Mouse (Mus musculus): ENCODE results near the gene C5ar1. TPM values are rescaled to one million over a fixed set of nuclear protein-coding genes. Genes with fewer than 3 reads are reported as not detected.

Gene C5ar1
- total and polyA plus RNA-seq, 3 experiments, result not detected

- no peak for TF ChIP-seq MYB (IDR thresholded peaks at IDR 0.05; ENCODE audit: low read depth, low read length)
Observed at GRCm38 (mm10) chr7:16295321-16295900, 36.1 kb upstream of the C5ar1 start (continued).

- Histone ChIP-seq H3K4me1 (ENCODE audit: control insufficient read depth in 1 of 2, insufficient read depth in 2 of 2, low read length in 2 of 2) (peaks cover 0 to 12% of the 10 kb centered on the region in 2 experiments; a peak in 2 of 4 replicates), H3K27ac (ENCODE audit: control insufficient read depth, low read depth, low read length) (peak overlapping the region; percentile 100), H3K9ac (ENCODE audit: control insufficient read depth, low read depth, low read length, poor library complexity, severe bottlenecking) (peak overlapping the region; percentile 98), H3K4me3 (ENCODE audit: control insufficient read depth in 1 of 2, insufficient read depth in 1 of 2, low read depth in 2 of 2, low read length in 2 of 2) (peak overlapping the region; percentile 57 to 82), H3K36me3 (ENCODE audit: control insufficient read depth in 1 of 2, insufficient read depth in 2 of 2, low read length in 2 of 2) (peaks cover 0 to 10% of the 10 kb centered on the region in 2 experiments; a peak in 2 of 4 replicates), H3K9me3 (replicated peaks; ENCODE audit: insufficient read depth, low read length) (no peaks in the 10 kb centered on the region), H3K79me2 (ENCODE audit: control insufficient read depth, insufficient read depth, low read length, poor library complexity) (peaks cover 1% of the 10 kb centered on the region; the same call in 1 of the 2 replicates), H3K27me3 (ENCODE audit: control insufficient read depth in 1 of 2, insufficient read depth in 2 of 2, low read length in 2 of 2) (no peaks in the 10 kb centered on the region)
- peak; percentile 99 for DNase-seq (ENCODE audit: low read depth, low spot score)
- TF ChIP-seq CHD1 (IDR thresholded peaks at IDR 0.05; ENCODE audit: low read depth, low read length), result 0 out of 2 replicates have a peak, but pooled peaks have one; percentile 21
- peak; percentile 60 for TF ChIP-seq ELF1 (IDR thresholded peaks at IDR 0.05; ENCODE audit: low read depth, low read length)
- TF ChIP-seq SIN3A (IDR thresholded peaks at IDR 0.05; ENCODE audit: low read length), result peak; percentile 90
- no peak for TF ChIP-seq USF2 (IDR thresholded peaks at IDR 0.05; ENCODE audit: borderline replicate concordance in 1 of 2, insufficient read depth in 1 of 2, low read depth in 1 of 2, low read length in 2 of 2)
- peak; percentile 94 for TF ChIP-seq RCOR1 (IDR thresholded peaks at IDR 0.05; ENCODE audit: low read depth, low read length)
- TF ChIP-seq SMC3 (IDR thresholded peaks at IDR 0.05; ENCODE audit: low read depth, low read length), result peak; percentile 81
- TF ChIP-seq MXI1 (IDR thresholded peaks at IDR 0.05; ENCODE audit: low read depth, low read length), result peak; percentile 78
- no peak for TF ChIP-seq MAFK (IDR thresholded peaks at IDR 0.05; ENCODE audit: borderline replicate concordance, low read depth, low read length)
- TF ChIP-seq MAZ (IDR thresholded peaks at IDR 0.05; ENCODE audit: low read depth, low read length), result peak; percentile 98
- no peak for TF ChIP-seq JUND (IDR thresholded peaks at IDR 0.05; ENCODE audit: low read depth, low read length)
- TF ChIP-seq NRF1 (IDR thresholded peaks at IDR 0.05; ENCODE audit: insufficient read depth, low read depth, low read length, poor library complexity, severe bottlenecking), result peak; percentile 40; the same call in 1 of the 2 replicates
- peak; percentile 98 for TF ChIP-seq ETS1 (IDR thresholded peaks at IDR 0.05; ENCODE audit: low read depth, low read length)
- no peak for TF ChIP-seq NELFE (IDR thresholded peaks at IDR 0.05; ENCODE audit: low read depth, low read length)
- peak; percentile 98 for TF ChIP-seq TAL1 (IDR thresholded peaks at IDR 0.05; ENCODE audit: low read length)
- TF ChIP-seq EP300 (IDR thresholded peaks at IDR 0.05; ENCODE audit: low read depth in 1 of 2, low read length in 2 of 2), result peak; percentile 90 to 100
- TF ChIP-seq HCFC1 (IDR thresholded peaks at IDR 0.05; ENCODE audit: low read depth, low read length), result no peak; the same call in 1 of the 2 replicates
- TF ChIP-seq MYC (IDR thresholded peaks at IDR 0.05; ENCODE audit: low read depth, low read length), result peak; percentile 59; the same call in 1 of the 2 replicates
- peak; percentile 50 for TF ChIP-seq KAT2A (conservative IDR thresholded peaks at IDR 0.05; ENCODE audit: low read depth, low read length)
- 0 out of 2 replicates have a peak, but pooled peaks have one; percentile 9 for TF ChIP-seq USF1 (IDR thresholded peaks at IDR 0.05; ENCODE audit: low read depth, low read length)
- TF ChIP-seq MEF2A (IDR thresholded peaks at IDR 0.05; ENCODE audit: extremely low read depth, insufficient replicate concordance, low read depth, low read length, poor library complexity, severe bottlenecking), result peak; percentile 7; the same call in 1 of the 2 replicates
- TF ChIP-seq CTCF (IDR thresholded peaks at IDR 0.05 in 2 of 3, conservative IDR thresholded peaks at IDR 0.05 in 1 of 3; ENCODE audit: control insufficient read depth in 1 of 3, insufficient read depth in 1 of 3, low read depth in 2 of 3, low read length in 3 of 3, poor library complexity in 1 of 3, severe bottlenecking in 1 of 3), result peak; percentile 63 to 97 (median 97); a peak in 5 of 6 replicates
- TF ChIP-seq POLR2AphosphoS5 (IDR thresholded peaks at IDR 0.05; ENCODE audit: borderline replicate concordance, low read depth, low read length), result no peak
- TF ChIP-seq ZNF384 (IDR thresholded peaks at IDR 0.05; ENCODE audit: low read depth, low read length), result peak; percentile 13; the same call in 1 of the 2 replicates
- peak; percentile 95 for TF ChIP-seq RAD21 (IDR thresholded peaks at IDR 0.05; ENCODE audit: low read depth, low read length)
- TF ChIP-seq MYB (IDR thresholded peaks at IDR 0.05; ENCODE audit: low read depth, low read length), result no peak; the same call in 1 of the 2 replicates
- TF ChIP-seq ZC3H11A (IDR thresholded peaks at IDR 0.05; ENCODE audit: low read depth, low read length), result peak; percentile 86
- TF ChIP-seq POLR2AphosphoS2 (IDR thresholded peaks at IDR 0.05; ENCODE audit: low read length), result peak; percentile 46; the same call in 1 of the 2 replicates
- no peak for TF ChIP-seq ZMIZ1 (IDR thresholded peaks at IDR 0.05; ENCODE audit: low read depth, low read length)
- TF ChIP-seq MAX (IDR thresholded peaks at IDR 0.05; ENCODE audit: low read length), result peak; percentile 26
- TF ChIP-seq POLR2A (IDR thresholded peaks at IDR 0.05; ENCODE audit: control insufficient read depth in 1 of 2, insufficient read depth in 1 of 2, low read depth in 1 of 2, low read length in 2 of 2, poor library complexity in 1 of 2), result no peak
- no peak for TF ChIP-seq CHD2 (IDR thresholded peaks at IDR 0.05; ENCODE audit: low read length)
- no peak for TF ChIP-seq UBTF (IDR thresholded peaks at IDR 0.05; ENCODE audit: borderline replicate concordance, insufficient read depth, low read depth, low read length)
- peak; percentile 93 for TF ChIP-seq GATA1 (IDR thresholded peaks at IDR 0.05; ENCODE audit: low read depth, low read length)
- TF ChIP-seq GABPA (IDR thresholded peaks at IDR 0.05; ENCODE audit: low read depth, low read length), result no peak
Observed at GRCm38 (mm10) chr7:16294837-16295236, 35.5 kb upstream of the C5ar1 start.
